Mouse (Mus musculus): ENCODE results near the gene Mab21l2. TPM values are rescaled to one million over a fixed set of nuclear protein-coding genes. Genes with fewer than 3 reads are reported as not detected.

The Mab21l2 gene
- total RNA-seq, 4 experiments from 2014 or later, result 0.22 to 0.27 TPM; not detected in 2

DNA sequence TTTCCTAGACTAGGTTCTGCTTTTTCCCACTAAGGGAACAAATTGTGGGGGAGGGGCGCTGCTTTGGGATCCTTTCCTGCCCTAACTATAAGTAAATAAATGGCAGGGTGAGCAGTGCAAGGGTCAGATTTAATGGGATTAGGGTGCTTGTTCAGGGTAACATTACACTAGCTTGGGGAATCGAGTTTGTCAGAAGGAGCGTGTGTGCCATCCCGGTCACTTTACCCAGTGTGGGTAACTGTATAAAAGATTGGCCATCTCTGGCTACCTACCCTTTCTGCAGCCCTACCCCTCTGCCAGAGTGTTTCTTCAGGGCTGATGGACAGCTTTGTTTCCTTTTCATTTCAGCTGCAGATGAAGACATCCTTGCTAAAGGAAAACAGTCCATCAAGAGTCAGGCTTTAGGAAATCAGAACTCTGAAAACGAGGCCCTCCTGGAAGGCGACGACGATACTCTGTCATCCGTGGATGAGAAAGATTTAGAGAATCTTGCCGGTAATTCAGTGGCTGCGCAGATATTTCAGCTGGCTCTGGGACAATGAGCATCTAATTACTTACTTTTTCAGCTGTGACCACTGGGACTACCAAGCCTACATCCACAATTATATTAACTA is 8.8 kb downstream of the Mab21l2 start:
- no peak for DNase-seq (ENCODE audit: low spot score)

DNA sequence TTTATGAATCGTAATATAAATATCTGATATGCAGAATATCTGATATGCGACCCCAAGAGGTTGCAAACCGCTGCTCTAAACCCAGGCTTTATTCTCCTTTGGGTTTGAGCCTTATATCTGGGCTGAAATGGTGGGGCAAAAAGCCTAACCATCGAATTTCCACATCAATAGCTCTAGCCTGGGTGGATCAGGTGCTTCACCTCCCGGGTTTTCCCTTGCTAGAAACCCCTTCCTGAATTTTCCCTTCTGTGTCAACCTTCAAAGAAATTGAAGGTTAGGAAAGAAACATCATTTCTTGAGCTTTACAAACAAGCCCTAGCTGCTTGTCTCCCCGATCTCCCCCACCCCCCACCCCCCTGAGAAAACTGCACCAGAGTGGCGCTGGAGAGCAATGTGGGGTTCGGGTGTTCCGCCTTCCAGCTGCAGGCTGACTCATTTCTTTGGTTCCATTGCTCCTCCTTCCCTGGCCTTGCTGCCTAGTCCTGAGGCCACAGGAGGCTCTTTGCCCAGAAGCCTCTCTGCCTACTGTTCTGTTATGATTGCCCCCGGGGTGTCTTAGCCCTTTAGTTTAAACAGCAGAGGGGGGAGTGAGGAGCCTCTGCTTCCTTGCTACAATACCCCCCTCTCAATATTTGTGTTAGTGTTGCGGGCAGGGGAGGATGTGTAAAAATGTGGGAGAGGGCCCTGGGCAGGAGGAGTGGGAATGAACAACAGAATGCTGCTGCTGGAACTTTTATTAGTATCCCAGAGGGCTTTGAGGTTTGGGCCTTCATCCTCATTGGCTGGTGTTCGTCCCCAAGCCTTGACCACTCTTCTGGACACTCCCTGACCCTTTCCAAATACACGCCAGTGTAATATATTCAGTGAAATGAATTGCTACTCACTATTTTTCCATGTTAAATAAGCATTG is 9.5 kb downstream of the Mab21l2 start:
- no peak for DNase-seq (ENCODE audit: low spot score)

DNA sequence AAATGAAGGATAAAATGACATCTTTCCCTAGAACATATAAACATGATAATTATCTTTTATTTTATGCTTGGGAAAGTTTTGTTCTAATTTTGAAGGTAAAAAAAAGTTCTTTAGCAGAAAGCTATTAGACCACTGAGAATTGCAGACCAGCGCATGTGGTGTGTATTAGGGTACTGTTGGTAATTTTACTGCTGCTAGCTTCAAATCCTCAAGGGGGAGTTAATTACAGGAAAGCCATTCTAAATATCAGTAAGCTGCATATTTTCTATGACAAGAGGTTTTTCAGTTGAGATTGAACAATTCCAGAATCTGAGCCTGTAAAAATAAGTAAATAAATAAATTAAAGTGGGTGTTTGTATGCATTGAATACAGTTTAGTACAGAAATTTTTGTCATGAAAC is 11.7 kb downstream of the Mab21l2 start:
- DNase-seq (ENCODE audit: low spot score), result no peak

DNA sequence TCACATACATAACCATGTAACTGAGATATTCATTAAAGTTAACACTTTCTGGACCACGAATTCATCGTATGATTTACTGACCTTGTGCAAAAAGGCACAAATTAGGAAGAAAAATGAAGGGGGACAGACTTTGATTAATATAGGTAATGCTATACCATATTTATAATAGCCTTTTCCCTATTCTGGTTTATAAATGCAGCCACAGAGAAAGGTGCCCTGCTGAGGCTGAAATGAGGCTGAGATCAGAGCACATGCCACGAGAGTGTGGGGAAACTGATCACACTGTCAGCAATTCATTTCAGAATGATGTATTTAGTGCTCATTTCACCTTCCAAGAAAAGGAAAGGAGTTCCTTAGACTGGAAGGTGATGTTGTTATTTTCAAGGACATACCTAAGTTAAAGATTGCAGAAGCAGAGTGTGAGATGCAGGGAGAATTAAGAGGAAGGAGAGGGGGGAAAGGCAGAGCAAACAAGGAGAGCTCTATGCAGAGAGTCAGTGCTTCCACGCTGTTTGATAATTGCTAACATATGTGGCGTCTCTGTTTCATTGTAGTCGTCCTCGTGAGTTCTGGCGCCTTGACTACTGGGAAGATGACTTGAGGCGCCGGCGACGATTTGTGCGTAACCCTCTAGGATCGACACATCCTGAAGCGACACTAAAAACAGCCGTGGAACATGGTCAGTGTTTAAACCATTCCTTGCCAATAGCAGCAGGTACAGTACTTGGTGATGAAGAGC is 16.7 kb downstream of the Mab21l2 start:
- no peak for DNase-seq (ENCODE audit: low spot score)

DNA sequence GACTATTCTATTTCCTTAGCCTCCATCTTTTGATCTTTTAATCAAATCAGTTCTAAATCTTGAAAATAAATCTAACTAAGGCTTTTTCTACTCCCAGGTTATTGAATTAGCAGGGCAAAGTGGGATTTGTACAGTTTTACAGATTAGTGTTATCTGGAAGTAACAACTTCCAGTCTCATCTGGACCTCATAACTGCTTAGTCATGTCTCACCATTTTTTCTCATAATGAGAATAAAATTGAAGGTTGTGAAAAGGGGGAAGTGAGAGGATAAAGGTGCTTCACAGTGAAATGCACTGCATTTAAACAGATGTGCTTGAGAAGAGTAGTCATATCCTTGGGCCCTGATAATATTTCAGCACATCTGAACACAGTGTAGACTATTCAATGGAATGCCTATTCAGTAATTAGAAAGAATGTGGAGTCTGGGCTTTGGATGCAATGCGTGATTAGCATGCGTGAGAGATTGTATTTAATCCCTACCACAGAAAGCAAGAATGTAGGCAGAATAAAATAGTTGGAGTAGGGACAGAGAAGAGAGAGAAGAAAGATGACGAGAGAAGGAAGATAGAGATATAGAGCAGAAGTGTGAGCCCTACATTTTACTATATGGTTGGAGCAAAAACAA is 25.4 kb downstream of the Mab21l2 start:
- no peak for DNase-seq (ENCODE audit: low spot score)

DNA sequence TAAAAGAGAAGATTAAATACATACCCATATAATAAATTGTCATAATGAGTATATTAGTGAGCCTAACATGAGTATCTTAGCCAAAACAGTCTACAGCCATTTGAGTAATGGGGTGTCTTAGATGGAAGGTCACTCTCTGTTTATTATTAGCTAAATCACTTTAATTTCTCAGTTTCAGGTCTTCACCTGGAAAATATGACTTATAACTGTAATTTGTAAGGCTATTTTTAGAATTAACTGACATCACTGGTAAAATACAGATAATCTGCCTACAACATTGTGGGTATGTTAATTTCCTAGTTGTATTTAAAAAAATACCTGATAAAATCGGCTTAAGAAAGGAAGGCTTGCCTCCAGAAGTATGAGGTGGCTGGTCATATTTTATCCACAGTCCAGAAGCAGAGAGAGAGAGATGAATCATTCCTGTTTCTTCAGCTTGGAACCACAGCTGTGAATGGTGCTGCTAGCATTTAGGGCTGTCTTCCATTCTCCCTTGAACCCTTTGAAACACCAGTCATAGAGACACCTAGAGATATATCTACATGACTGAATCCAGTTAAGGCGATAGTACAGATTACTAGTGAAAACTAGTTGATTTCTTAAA is 29.8 kb downstream of the Mab21l2 start:
- DNase-seq (ENCODE audit: low spot score), result no peak

DNA sequence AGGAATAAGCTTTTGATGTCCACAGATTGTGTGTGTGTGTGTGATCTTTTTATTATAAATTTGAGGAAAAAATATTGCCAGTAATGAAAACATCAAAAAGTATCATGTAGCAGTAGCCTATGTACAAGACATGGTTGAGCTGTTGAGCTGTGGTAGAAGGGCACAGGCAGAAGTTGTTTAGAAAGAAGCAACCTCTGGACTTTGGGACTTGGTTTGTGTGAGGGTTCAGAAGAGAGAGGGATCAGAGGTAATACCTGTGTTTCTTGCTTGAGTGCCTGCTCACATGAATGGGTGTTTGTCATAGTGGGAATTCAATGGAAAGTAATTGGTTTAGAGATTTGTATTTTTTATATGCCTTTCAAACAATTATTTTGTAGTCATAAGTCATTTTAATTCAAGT is 47.8 kb downstream of the Mab21l2 start:
- no peak for DNase-seq (ENCODE audit: low spot score)
